Mouse (Mus musculus) neural tube, embryonic 11.5 days (tissue): ENCODE measurements around the gene Gm5934. TPM values are rescaled to one million over a fixed set of nuclear protein-coding genes. Genes with fewer than 3 reads are reported as not detected.
"Not testable (repeated sequence)": the region's sequence is repeated elsewhere in the genome, so short reads cannot be mapped to it uniquely, and the experiment has no call there.

ENCODE experiments used
- ATAC-seq: fragments of 200-750 bp; cut with Nextera tagmentation; 2 replicates; pipeline ENCODE4 v1.8.0; 2017; ENCODE audit warnings: moderate number of reproducible peaks, mild to moderate bottlenecking, moderate TSS enrichment, moderate library complexity; ENCODE audit not compliant: insufficient read depth, low FRiP score, low TSS enrichment
- DNase-seq: peaks from one replicate; pipeline ENCODE4 v3.0.0-alpha.2; 2015; ENCODE audit warnings: low spot score
- H3K27ac ChIP-seq: fragments of 300-500 bp; sonication (generic); 2 replicates; pipeline ENCODE4 v1.5.1; 2014; ENCODE audit warnings: low read depth, mild to moderate bottlenecking, low read length
- H3K27me3 ChIP-seq: fragments of 300-500 bp; sonication (generic); 2 replicates; pipeline ENCODE4 v1.6.1; 2014; ENCODE audit warnings: mild to moderate bottlenecking, low read length, mixed read lengths; ENCODE audit not compliant: control insufficient read depth, insufficient read depth
- H3K36me3 ChIP-seq: fragments of 300-500 bp; sonication (generic); 2 replicates; pipeline ENCODE4 v1.6.1; 2014; ENCODE audit warnings: mild to moderate bottlenecking, low read length, moderate library complexity, mixed read lengths; ENCODE audit not compliant: control insufficient read depth, insufficient read depth
- H3K4me1 ChIP-seq: fragments of 300-500 bp; sonication (generic); 2 replicates; pipeline ENCODE4 v1.6.1; 2014; ENCODE audit warnings: low read length, mixed read lengths; ENCODE audit not compliant: control insufficient read depth, insufficient read depth
- H3K4me2 ChIP-seq: fragments of 300-500 bp; sonication (generic); 2 replicates; pipeline ENCODE4 v1.6.1; 2014; ENCODE audit warnings: low read depth, mild to moderate bottlenecking, moderate library complexity
- H3K4me3 ChIP-seq: fragments of 300-500 bp; sonication (generic); 2 replicates; pipeline ENCODE4 v1.5.1; 2014; ENCODE audit warnings: low read depth, low read length
- H3K9ac ChIP-seq: fragments of 300-500 bp; sonication (generic); 2 replicates; pipeline ENCODE4 v1.6.1; 2014; ENCODE audit warnings: mild to moderate bottlenecking, low read length
- H3K9me3 ChIP-seq: fragments of 300-500 bp; sonication (generic); 2 replicates; pipeline ENCODE4 v1.6.1; 2016; ENCODE audit warnings: low read length; ENCODE audit not compliant: control insufficient read depth
- WGBS: fragments of 180-500 bp; shearing (Covaris S2); extraction: QIAGEN DNeasy Blood & Tissue Kit; methylation state at CpG from one replicate; pipeline ENCODE4 v1.1.7; 2014; 5-methylcytosine and 5-hydroxymethylcytosine counted together
- polyA plus RNA-seq: library from polyadenylated mRNA; unstranded; fragments of >200 nt; fragmentation: Nextera tagmentation; extraction: Ambion mirVana; gene quantifications from 2 replicates; pipeline ENCODE4 v1.2.1, GENCODE M21; 2014

Gm5934 gene
- not detected in 2 replicates for polyA plus RNA-seq

- not testable (repeated sequence) for H3K27me3 ChIP-seq, ATAC-seq, DNase-seq
Measured at GRCm38 (mm10) chrX:24500660-24501059, at the start of gene Gm5934. TSS of gene Gm5934 (minus strand) at chrX:24500760.

More at GRCm38 (mm10) chrX:24500660-24501059, at the start of gene Gm5934:
- H3K4me3 ChIP-seq, H3K9me3 ChIP-seq, H3K4me1 ChIP-seq, H3K9ac ChIP-seq, H3K36me3 ChIP-seq, H3K4me2 ChIP-seq, H3K27ac ChIP-seq: not testable (repeated sequence)
- 88% methylated on average over 5 of the region's 5 CpGs for WGBS

Other genes with a start within 250 kb of the Gm5934 start
- gene Gm4297, start 74.1 kb upstream of the Gm5934 start, polyA plus RNA-seq = not detected in 2 replicates